Mouse (Mus musculus) MEL (cell line): ENCODE data around the gene Homez. TPM values are rescaled to one million over a fixed set of nuclear protein-coding genes. Genes with fewer than 3 reads are reported as not detected.

ENCODE experiments used
- DNase-seq: peaks from one replicate; pipeline ENCODE4 v3.0.0; 2011; ENCODE audit warnings: low read depth, low spot score
- H3K27ac ChIP-seq: 2 replicates; pipeline ENCODE4 v1.5.1; 2012; ENCODE audit warnings: low read depth, mild to moderate bottlenecking, control low read depth, low read length, moderate library complexity; ENCODE audit not compliant: control insufficient read depth
- H3K27me3 ChIP-seq, 2 experiments: fragments of 150-350 bp in 1 of 2; sonication (generic) in 1 of 2; 2 replicates each; pipeline ENCODE4 v1.6.1; 2012; ENCODE audit warnings: low read length in 2 of 2, mild to moderate bottlenecking in 2 of 2, improper control_type of control experiment in 1 of 2, moderate library complexity in 1 of 2; ENCODE audit not compliant: insufficient read depth in 2 of 2, control insufficient read depth in 1 of 2
- H3K36me3 ChIP-seq, 2 experiments: 2 replicates each; pipeline ENCODE4 v1.6.1; 2012 to 2014; ENCODE audit warnings: low read length in 2 of 2, improper control_type of control experiment in 1 of 2, inconsistent platforms in 1 of 2, mild to moderate bottlenecking in 1 of 2; ENCODE audit not compliant: insufficient read depth in 2 of 2, control insufficient read depth in 1 of 2
- H3K4me1 ChIP-seq, 2 experiments: fragments of 150-350 bp in 1 of 2; sonication (generic) in 1 of 2; 2 replicates each; pipeline ENCODE4 v1.6.1; 2012; ENCODE audit warnings: low read length in 2 of 2, improper control_type of control experiment in 1 of 2, mild to moderate bottlenecking in 1 of 2; ENCODE audit not compliant: insufficient read depth in 2 of 2, control insufficient read depth in 1 of 2
- H3K4me3 ChIP-seq, 2 experiments: fragments of 150-350 bp in 1 of 2; sonication (generic) in 1 of 2; 2 replicates each; pipeline ENCODE4 v1.5.1; 2012; ENCODE audit warnings: low read depth in 2 of 2, low read length in 2 of 2, mild to moderate bottlenecking in 2 of 2, moderate library complexity in 2 of 2, control low read depth in 1 of 2, improper control_type of control experiment in 1 of 2; ENCODE audit not compliant: control insufficient read depth in 1 of 2, insufficient read depth in 1 of 2
- H3K79me2 ChIP-seq: 2 replicates; pipeline ENCODE4 v1.6.1; 2012; ENCODE audit warnings: mild to moderate bottlenecking, low read length, moderate library complexity; ENCODE audit not compliant: control insufficient read depth, poor library complexity, insufficient read depth
- H3K9ac ChIP-seq: 2 replicates; pipeline ENCODE4 v1.6.1; 2012; ENCODE audit warnings: low read depth, mild to moderate bottlenecking, control low read depth, low read length, moderate library complexity; ENCODE audit not compliant: control insufficient read depth, poor library complexity, severe bottlenecking
- H3K9me3 ChIP-seq: fragments of 150-350 bp; sonication (generic); replicated peaks from 2 replicates; pipeline ENCODE4 v1.6.1; 2012; ENCODE audit warnings: mild to moderate bottlenecking, low read length, improper control_type of control experiment, moderate library complexity; ENCODE audit not compliant: insufficient read depth
- BHLHE40 ChIP-seq: IDR thresholded peaks from 2 replicates; pipeline ENCODE4 v1.6.1; 2012; ENCODE audit warnings: low read depth, mild to moderate bottlenecking, inconsistent platforms, low read length, improper control_type of control experiment, borderline replicate concordance
- CHD1 ChIP-seq: IDR thresholded peaks from 2 replicates; pipeline ENCODE4 v1.6.1; 2012; ENCODE audit warnings: low read depth, mild to moderate bottlenecking, inconsistent platforms, low read length, improper control_type of control experiment
- CTCF ChIP-seq, 3 experiments: IDR thresholded peaks in 2 of 3; conservative IDR thresholded peaks in 1 of 3; 2 replicates each; pipeline ENCODE4 v1.5.1; 2011 to 2012; ENCODE audit warnings: low read length in 3 of 3, low read depth in 2 of 3, mild to moderate bottlenecking in 2 of 3, improper control_type of control experiment in 1 of 3, inconsistent platforms in 1 of 3, mixed read lengths in 1 of 3, moderate library complexity in 1 of 3; ENCODE audit not compliant: control insufficient read depth in 1 of 3, insufficient read depth in 1 of 3, poor library complexity in 1 of 3, severe bottlenecking in 1 of 3
- E2F4 ChIP-seq: IDR thresholded peaks from 2 replicates; pipeline ENCODE4 v1.6.1; 2011; ENCODE audit warnings: low read depth, low read length, improper control_type of control experiment, borderline replicate concordance
- ELF1 ChIP-seq: IDR thresholded peaks from 2 replicates; pipeline ENCODE4 v1.6.1; 2014; ENCODE audit warnings: low read depth, mild to moderate bottlenecking, inconsistent platforms, low read length, improper control_type of control experiment, moderate library complexity
- EP300 ChIP-seq, 2 experiments: IDR thresholded peaks; 2 replicates each; pipeline ENCODE4 v1.6.1; 2011; ENCODE audit warnings: improper control_type of control experiment in 2 of 2, low read length in 2 of 2, low read depth in 1 of 2, mild to moderate bottlenecking in 1 of 2
- ETS1 ChIP-seq: IDR thresholded peaks from 2 replicates; pipeline ENCODE4 v1.6.1; 2012; ENCODE audit warnings: low read depth, mild to moderate bottlenecking, inconsistent platforms, low read length, improper control_type of control experiment, moderate library complexity
- GATA1 ChIP-seq: IDR thresholded peaks from 2 replicates; pipeline ENCODE4 v1.6.1; 2011; ENCODE audit warnings: low read depth, low read length, improper control_type of control experiment
- HCFC1 ChIP-seq: IDR thresholded peaks from 2 replicates; pipeline ENCODE4 v1.6.1; 2012; ENCODE audit warnings: low read depth, mild to moderate bottlenecking, inconsistent platforms, low read length, improper control_type of control experiment, moderate library complexity
- JUND ChIP-seq: IDR thresholded peaks from 2 replicates; pipeline ENCODE4 v1.6.1; 2011; ENCODE audit warnings: low read depth, mild to moderate bottlenecking, improper control_type of control experiment, low read length
- KAT2A ChIP-seq: conservative IDR thresholded peaks from 2 replicates; pipeline ENCODE4 v1.6.1; 2012; ENCODE audit warnings: low read depth, low read length, improper control_type of control experiment, inconsistent platforms
- MAFK ChIP-seq: IDR thresholded peaks from 2 replicates; pipeline ENCODE4 v1.6.1; 2011; ENCODE audit warnings: low read depth, mild to moderate bottlenecking, low read length, improper control_type of control experiment, borderline replicate concordance
- MAX ChIP-seq: IDR thresholded peaks from 2 replicates; pipeline ENCODE4 v1.6.1; 2011; ENCODE audit warnings: low read length, improper control_type of control experiment
- MEF2A ChIP-seq: IDR thresholded peaks from 2 replicates; pipeline ENCODE4 v1.6.1; 2014; ENCODE audit warnings: low read depth, mild to moderate bottlenecking, inconsistent platforms, low read length, improper control_type of control experiment; ENCODE audit not compliant: poor library complexity, insufficient replicate concordance, severe bottlenecking; ENCODE audit errors: extremely low read depth
- MXI1 ChIP-seq: IDR thresholded peaks from 2 replicates; pipeline ENCODE4 v1.6.1; 2011; ENCODE audit warnings: mild to moderate bottlenecking, low read depth, low read length, improper control_type of control experiment
- MYB ChIP-seq: IDR thresholded peaks from 2 replicates; pipeline ENCODE4 v1.6.1; 2011; ENCODE audit warnings: mild to moderate bottlenecking, low read depth, low read length, improper control_type of control experiment
- NELFE ChIP-seq: IDR thresholded peaks from 2 replicates; pipeline ENCODE4 v1.6.1; 2011; ENCODE audit warnings: low read depth, low read length, improper control_type of control experiment
- NRF1 ChIP-seq: IDR thresholded peaks from 2 replicates; pipeline ENCODE4 v1.6.1; 2014; ENCODE audit warnings: low read depth, mild to moderate bottlenecking, inconsistent platforms, low read length, improper control_type of control experiment, moderate library complexity; ENCODE audit not compliant: poor library complexity, insufficient read depth, severe bottlenecking
- POLR2A ChIP-seq, 2 experiments: IDR thresholded peaks; 2 replicates each; pipeline ENCODE4 v1.6.1; 2011 to 2012; ENCODE audit warnings: low read length in 2 of 2, mild to moderate bottlenecking in 2 of 2, control low read depth in 1 of 2, improper control_type of control experiment in 1 of 2, low read depth in 1 of 2, moderate library complexity in 1 of 2; ENCODE audit not compliant: control insufficient read depth in 1 of 2, insufficient read depth in 1 of 2, poor library complexity in 1 of 2
- POLR2AphosphoS2 ChIP-seq: IDR thresholded peaks from 2 replicates; pipeline ENCODE4 v1.6.1; 2011; ENCODE audit warnings: low read length, improper control_type of control experiment
- POLR2AphosphoS5 ChIP-seq: IDR thresholded peaks from 2 replicates; pipeline ENCODE4 v1.6.1; 2012; ENCODE audit warnings: low read depth, borderline replicate concordance, mild to moderate bottlenecking, inconsistent platforms, low read length, moderate library complexity, mixed read lengths
- RCOR1 ChIP-seq: IDR thresholded peaks from 2 replicates; pipeline ENCODE4 v1.6.1; 2012; ENCODE audit warnings: low read depth, mild to moderate bottlenecking, inconsistent platforms, low read length, improper control_type of control experiment
- SIN3A ChIP-seq: IDR thresholded peaks from 2 replicates; pipeline ENCODE4 v1.6.1; 2012; ENCODE audit warnings: low read length, improper control_type of control experiment, inconsistent platforms
- SMC3 ChIP-seq: IDR thresholded peaks from 2 replicates; pipeline ENCODE4 v1.6.1; 2011; ENCODE audit warnings: low read depth, low read length, improper control_type of control experiment
- TAL1 ChIP-seq: IDR thresholded peaks from 2 replicates; pipeline ENCODE4 v1.6.1; 2012; ENCODE audit warnings: mild to moderate bottlenecking, inconsistent platforms, low read length, moderate library complexity, mixed read lengths
- TBP ChIP-seq: IDR thresholded peaks from 2 replicates; pipeline ENCODE4 v1.8.0; 2011; ENCODE audit warnings: low read depth, low read length, improper control_type of control experiment
- TCF12 ChIP-seq: IDR thresholded peaks from 2 replicates; pipeline ENCODE4 v1.6.1; 2014; ENCODE audit warnings: low read depth, mild to moderate bottlenecking, inconsistent platforms, low read length, improper control_type of control experiment, moderate library complexity
- USF1 ChIP-seq: IDR thresholded peaks from 2 replicates; pipeline ENCODE4 v1.6.1; 2014; ENCODE audit warnings: low read depth, mild to moderate bottlenecking, inconsistent platforms, low read length, improper control_type of control experiment, moderate library complexity
- USF2 ChIP-seq, 2 experiments: IDR thresholded peaks; 2 replicates each; pipeline ENCODE4 v1.6.1; 2011 to 2012; ENCODE audit warnings: improper control_type of control experiment in 2 of 2, low read length in 2 of 2, borderline replicate concordance in 1 of 2, inconsistent platforms in 1 of 2, low read depth in 1 of 2, mild to moderate bottlenecking in 1 of 2; ENCODE audit not compliant: insufficient read depth in 1 of 2
- ZC3H11A ChIP-seq: IDR thresholded peaks from 2 replicates; pipeline ENCODE4 v1.6.1; 2012; ENCODE audit warnings: low read depth, mild to moderate bottlenecking, inconsistent platforms, low read length, improper control_type of control experiment
- ZMIZ1 ChIP-seq: IDR thresholded peaks from 2 replicates; pipeline ENCODE4 v1.6.1; 2012; ENCODE audit warnings: low read depth, mild to moderate bottlenecking, inconsistent platforms, low read length, improper control_type of control experiment, moderate library complexity
- polyA plus RNA-seq, 2 experiments: library from polyadenylated mRNA; stranded (reverse) in 1 of 2; unstranded in 1 of 2; fragments of >175 nt in 1 of 2; fragments of >200 nt in 1 of 2; gene quantifications; 2 replicates each; pipeline versions ENCODE4 v1.2.1 to v1.2.4; 2012; ENCODE audit warnings: low replicate concordance in 2 of 2, low read depth in 1 of 2; ENCODE audit not compliant: insufficient read length in 2 of 2, insufficient read depth in 1 of 2, missing spikeins in 1 of 2
- total RNA-seq: library from RNA; depleted of rRNA; stranded (reverse); fragments of 300-350 nt; gene quantifications from 2 replicates; pipeline ENCODE4 v1.2.3, GENCODE M21; 2012

Homez gene
- total and polyA plus RNA-seq, 3 experiments, result 4.9 to 8.5 TPM; not detected in 1

GRCm38 (mm10) chr14:54822301-54822700 is 48.5 kb downstream of the Homez start:
- H3K9me3 ChIP-seq, result no peaks in the 10 kb centered on the region
- no peaks in the 10 kb centered on the region for H3K79me2 ChIP-seq
- peaks cover 1 to 4% of the 10 kb centered on the region in 2 experiments; a peak in 2 of 4 replicates for H3K27me3 ChIP-seq
- H3K9ac ChIP-seq, result no peak overlapping the region
- TF ChIP-seq TAL1, result no peak
- no peak for TF ChIP-seq USF2 (IDR thresholded peaks at IDR 0.05; ENCODE audit: borderline replicate concordance in 1 of 2, insufficient read depth in 1 of 2, low read depth in 1 of 2, low read length in 2 of 2)
- TF ChIP-seq KAT2A, result no peak
- no peak for TF ChIP-seq MAX
- TF ChIP-seq RCOR1, result no peak
- TF ChIP-seq TCF12, result no peak
- no peak for TF ChIP-seq CHD1
- TF ChIP-seq POLR2AphosphoS2, result no peak
- DNase-seq, result no peak
- peaks cover 0 to 3% of the 10 kb centered on the region in 2 experiments; a peak in 1 of 4 replicates for H3K4me1 ChIP-seq
- no peak overlapping the region for H3K27ac ChIP-seq
- H3K4me3 ChIP-seq, result no peak overlapping the region
- H3K36me3 ChIP-seq, result peaks cover 0 to 7% of the 10 kb centered on the region in 2 experiments; a peak in 2 of 4 replicates

- H3K9me3 ChIP-seq, result no peaks in the 10 kb centered on the region
- no peak overlapping the region for H3K27ac ChIP-seq
- H3K4me1 ChIP-seq, result peaks cover 2 to 6% of the 10 kb centered on the region in 2 experiments
- no peak overlapping the region for H3K9ac ChIP-seq
- peaks cover 0 to 18% of the 10 kb centered on the region in 2 experiments; a peak in 2 of 4 replicates for H3K36me3 ChIP-seq
- H3K4me3 ChIP-seq, result no peak overlapping the region
- DNase-seq, result peak; percentile 85
- no peaks in the 10 kb centered on the region for H3K27me3 ChIP-seq
- H3K79me2 ChIP-seq, result no peaks in the 10 kb centered on the region
- TF ChIP-seq CHD1 (no peak), MXI1 (no peak), JUND (no peak), TBP (no peak), GATA1 (no peak), RCOR1 (no peak), SMC3 (peak; percentile 98), EP300 (IDR thresholded peaks at IDR 0.05; ENCODE audit: low read depth in 1 of 2, low read length in 2 of 2) (no peak), NELFE (no peak), MAFK (no peak), NRF1 (no peak), ETS1 (no peak), BHLHE40 (0 out of 2 replicates have a peak, but pooled peaks have one; percentile 18), POLR2A (IDR thresholded peaks at IDR 0.05; ENCODE audit: control insufficient read depth in 1 of 2, insufficient read depth in 1 of 2, low read depth in 1 of 2, low read length in 2 of 2, poor library complexity in 1 of 2) (no peak), ZMIZ1 (no peak), USF1 (no peak), MAX (no peak), TAL1 (no peak), ELF1 (0 out of 2 replicates have a peak, but pooled peaks have one; percentile 22), SIN3A (peak; percentile 64), HCFC1 (no peak), E2F4 (no peak), POLR2AphosphoS2 (no peak), KAT2A (no peak), CTCF (IDR thresholded peaks at IDR 0.05 in 2 of 3, conservative IDR thresholded peaks at IDR 0.05 in 1 of 3; ENCODE audit: control insufficient read depth in 1 of 3, insufficient read depth in 1 of 3, low read depth in 2 of 3, low read length in 3 of 3, poor library complexity in 1 of 3, severe bottlenecking in 1 of 3) (peak; percentile 57 to 95 (median 68)), POLR2AphosphoS5 (no peak), MYB (no peak), ZC3H11A (peak; percentile 99), MEF2A (no peak)
These were observed 53.0 kb downstream of the Homez start for GRCm38 (mm10) chr14:54817791-54818190.
